Mouse (Mus musculus): ENCODE results near the gene Pld6. TPM values are rescaled to one million over a fixed set of nuclear protein-coding genes. Genes with fewer than 3 reads are reported as not detected.
"Not testable (repeated sequence)": the region's sequence is repeated elsewhere in the genome, so short reads cannot be mapped to it uniquely, and the experiment has no call there.

Pld6 gene
- total RNA-seq, 2 experiments from 2014 or later, result 0.75 to 1.3 TPM

GRCm38 (mm10) chr11:59741915-59742314 lies 45.5 kb downstream of the Pld6 start:
- no peak overlapping the region for H3K27ac ChIP-seq
- intact Hi-C loops (cut with DNase I), result no loop called here
- no peak for TF ChIP-seq CTCF (IDR thresholded peaks at IDR 0.05)

DNA sequence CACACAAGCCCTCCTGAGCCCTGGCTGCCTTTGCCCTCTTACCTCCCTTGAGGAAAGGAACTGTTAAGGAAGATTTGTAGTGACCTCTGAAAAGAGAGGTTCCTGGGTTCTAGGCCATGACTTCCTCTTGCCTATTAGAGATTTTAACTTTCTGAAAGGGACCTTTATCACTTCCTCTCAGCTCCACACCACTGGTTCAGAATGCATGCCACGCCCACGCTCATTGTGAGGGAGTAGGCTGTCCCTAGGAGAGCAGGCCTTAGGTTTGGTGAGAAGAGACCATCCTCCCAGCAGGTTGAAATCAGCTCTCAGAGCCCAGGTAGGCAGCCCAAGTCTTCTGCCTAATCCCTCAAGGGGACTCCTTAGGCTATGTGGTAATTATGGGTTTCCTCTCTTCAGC lies 47.4 kb downstream of the Pld6 start:
- Histone ChIP-seq H3K4me3 (no peak overlapping the region), H3K27ac (no peak overlapping the region)
- no peak for TF ChIP-seq CTCF (IDR thresholded peaks at IDR 0.05)
- DNase-seq (ENCODE audit: extremely low spot score in 1 of 2, low spot score in 2 of 2), result no peak
- intact Hi-C loops (cut with DNase I), result loop anchor here (2.0 kb wide), 1 partner anchor 75 kb away; no protein-coding TSS in a partner anchor

More at GRCm38 (mm10) chr11:59741915-59742314, 45.5 kb downstream of the Pld6 start:
- H3K4me3 ChIP-seq, result no peak overlapping the region
- DNase-seq (ENCODE audit: extremely low spot score in 1 of 2, low spot score in 2 of 2), result no peak

DNA sequence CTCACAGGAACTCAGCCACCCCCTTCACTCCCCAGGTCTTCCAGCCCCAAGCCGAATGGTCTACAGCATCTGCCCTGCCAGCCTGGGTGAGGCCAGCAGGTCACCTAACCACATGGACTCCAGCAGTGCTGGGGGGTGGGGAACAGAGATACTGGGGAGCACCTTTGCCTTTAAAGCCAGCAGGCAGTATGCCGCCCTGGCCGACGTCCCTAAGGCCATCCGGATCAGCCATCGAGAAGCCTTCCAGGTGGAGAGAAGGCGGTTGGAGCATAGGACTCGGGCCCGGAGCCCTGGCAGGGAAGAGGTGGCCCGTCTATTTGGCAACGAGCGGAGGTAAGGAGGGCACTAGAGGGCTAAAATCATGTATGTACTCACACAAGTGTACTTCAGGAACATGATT lies 50.2 kb downstream of the Pld6 start:
- no peak for TF ChIP-seq CTCF (IDR thresholded peaks at IDR 0.05)
- DNase-seq (ENCODE audit: extremely low spot score in 1 of 2, low spot score in 2 of 2), result no peak
- intact Hi-C loops (cut with DNase I), result no loop called here
- H3K4me3 ChIP-seq, result no peak overlapping the region
- H3K27ac ChIP-seq, result no peak overlapping the region

- DNase-seq (ENCODE audit: extremely low spot score in 1 of 2, low spot score in 2 of 2); H3K4me3 ChIP-seq; intact Hi-C loops (cut with DNase I); H3K27ac ChIP-seq: not testable (repeated sequence)
Measured at GRCm38 (mm10) chr11:59735938-59736337, 51.5 kb downstream of the Pld6 start.

GRCm38 (mm10) chr11:59734335-59734734 lies 53.1 kb downstream of the Pld6 start:
- Histone ChIP-seq H3K4me3 (no peak overlapping the region), H3K27ac (no peak overlapping the region)
- TF ChIP-seq CTCF (IDR thresholded peaks at IDR 0.05), result no peak
- no peak for DNase-seq (ENCODE audit: extremely low spot score in 1 of 2, low spot score in 2 of 2)
- intact Hi-C loops (cut with DNase I), result loop anchor here (5.0 kb wide), 1 partner anchor 112 kb away; no protein-coding TSS in a partner anchor

Other genes starting within 250 kb of the Pld6 start
- under 1 TPM; 0.72 to 0.88 TPM for gene Nlrp3, start 246.1 kb downstream of the Pld6 start, total RNA-seq (2021)
- gene Olfr222, start 211.4 kb downstream of the Pld6 start, total RNA-seq (2021), result not detected
- gene Olfr223, start 194.4 kb downstream of the Pld6 start, total RNA-seq (2021), result not detected
- gene Mprip, start 126.3 kb downstream of the Pld6 start, total RNA-seq (2021), result 100 to 1,000 TPM; 297 to 299 TPM
- gene Flcn, start 22.4 kb upstream of the Pld6 start, total RNA-seq (2021), result 10 to 100 TPM; 45.8 to 49.1 TPM
- gene Nt5m, start 51.8 kb upstream of the Pld6 start, total RNA-seq (2021), result 10 to 100 TPM; 49.5 to 51.1 TPM
- gene Cops3, start 52.2 kb upstream of the Pld6 start, total RNA-seq (2021), result 10 to 100 TPM; 68.7 to 69.1 TPM
- gene Med9, start 160.6 kb upstream of the Pld6 start, total RNA-seq (2021), result 10 to 100 TPM; 40.6 to 40.9 TPM
- gene Rasd1, start 177.3 kb upstream of the Pld6 start, total RNA-seq (2021), result 10 to 100 TPM; 12.0 to 20.5 TPM

All from left cerebral cortex, adult 2 months (tissue).